Mouse (Mus musculus) embryonic facial prominence, embryonic 14.5 days (tissue): Measurements from ENCODE around the gene Dcp1b. TPM values are rescaled to one million over a fixed set of nuclear protein-coding genes. Genes with fewer than 3 reads are reported as not detected.

Source experiments
- ATAC-seq: fragments of 200-750 bp; cut with Nextera tagmentation; 2 replicates; pipeline ENCODE4 v1.8.0; 2017; ENCODE audit warnings: low read depth, moderate number of reproducible peaks, moderate TSS enrichment
- DNase-seq: peaks from one replicate; pipeline ENCODE4 v3.0.0-alpha.2; 2015; ENCODE audit warnings: low spot score
- H3K27ac ChIP-seq: fragments of 300-500 bp; sonication (generic); replicated peaks from 2 replicates; pipeline ENCODE4 v1.5.1; 2014; ENCODE audit warnings: low read depth, mild to moderate bottlenecking, low read length, moderate library complexity
- H3K27me3 ChIP-seq: fragments of 300-500 bp; sonication (generic); replicated peaks from 2 replicates; pipeline ENCODE4 v1.6.1; 2014; ENCODE audit warnings: low read length; ENCODE audit not compliant: control insufficient read depth, insufficient read depth
- H3K36me3 ChIP-seq: fragments of 300-500 bp; sonication (generic); 2 replicates; pipeline ENCODE4 v1.6.1; 2014; ENCODE audit warnings: low read length, mixed read lengths; ENCODE audit not compliant: control insufficient read depth, insufficient read depth
- H3K4me1 ChIP-seq: fragments of 300-500 bp; sonication (generic); 2 replicates; pipeline ENCODE4 v1.6.1; 2014; ENCODE audit warnings: antibody characterized with exemption, low read length; ENCODE audit not compliant: control insufficient read depth, insufficient read depth
- H3K4me2 ChIP-seq: fragments of 300-500 bp; sonication (generic); 2 replicates; pipeline ENCODE4 v1.6.1; 2014; ENCODE audit warnings: low read depth, mild to moderate bottlenecking, low read length, moderate library complexity, mixed read lengths
- H3K4me3 ChIP-seq: fragments of 300-500 bp; sonication (generic); 2 replicates; pipeline ENCODE4 v1.5.1; 2014; ENCODE audit warnings: low read depth, mild to moderate bottlenecking, low read length
- H3K9ac ChIP-seq: fragments of 300-500 bp; sonication (generic); 2 replicates; pipeline ENCODE4 v1.6.1; 2014; ENCODE audit warnings: low read depth, mild to moderate bottlenecking, low read length, moderate library complexity, mixed read lengths
- H3K9me3 ChIP-seq: fragments of 300-500 bp; sonication (generic); 2 replicates; pipeline ENCODE4 v1.6.1; 2016; ENCODE audit warnings: low read length; ENCODE audit not compliant: control insufficient read depth
- WGBS: fragments of 180-500 bp; shearing (Covaris S2); extraction: QIAGEN DNeasy Blood & Tissue Kit; methylation state at CpG from one replicate; pipeline ENCODE4 v1.1.7; 2014; 5-methylcytosine and 5-hydroxymethylcytosine counted together
- polyA plus RNA-seq: library from polyadenylated mRNA; unstranded; fragments of >200 nt; fragmentation: Nextera tagmentation; extraction: Ambion mirVana; gene quantifications from 2 replicates; pipeline ENCODE4 v1.2.1, GENCODE M21; 2014

The Dcp1b gene
- polyA plus RNA-seq, 1 experiment from 2014 or later = 5.9 TPM

GRCm38 (mm10) chr6:119228861-119229603, 54.0 kb downstream of the Dcp1b start:
- Histone ChIP-seq H3K27me3 (no peaks in the 10 kb centered on the region), H3K9me3 (no peaks in the 10 kb centered on the region), H3K4me2 (no peak overlapping the region), H3K4me1 (no peaks in the 10 kb centered on the region), H3K36me3 (no peaks in the 10 kb centered on the region), H3K4me3 (no peak overlapping the region), H3K9ac (no peak overlapping the region), H3K27ac (no peak overlapping the region)
- no peak for ATAC-seq
- 74% methylated on average over 11 of the region's 11 CpGs for WGBS
- no peak for DNase-seq

GRCm38 (mm10) chr6:119233066-119233465, 58.0 kb downstream of the Dcp1b start:
- Histone ChIP-seq H3K4me1 (no peaks in the 10 kb centered on the region), H3K36me3 (no peaks in the 10 kb centered on the region), H3K27me3 (no peaks in the 10 kb centered on the region), H3K9me3 (no peaks in the 10 kb centered on the region), H3K4me3 (no peak overlapping the region), H3K27ac (no peak overlapping the region), H3K4me2 (no peak overlapping the region), H3K9ac (no peak overlapping the region)
- 31% methylated on average over 3 of the region's 3 CpGs for WGBS
- peak; percentile 48 for DNase-seq
- ATAC-seq = no peak

DNA sequence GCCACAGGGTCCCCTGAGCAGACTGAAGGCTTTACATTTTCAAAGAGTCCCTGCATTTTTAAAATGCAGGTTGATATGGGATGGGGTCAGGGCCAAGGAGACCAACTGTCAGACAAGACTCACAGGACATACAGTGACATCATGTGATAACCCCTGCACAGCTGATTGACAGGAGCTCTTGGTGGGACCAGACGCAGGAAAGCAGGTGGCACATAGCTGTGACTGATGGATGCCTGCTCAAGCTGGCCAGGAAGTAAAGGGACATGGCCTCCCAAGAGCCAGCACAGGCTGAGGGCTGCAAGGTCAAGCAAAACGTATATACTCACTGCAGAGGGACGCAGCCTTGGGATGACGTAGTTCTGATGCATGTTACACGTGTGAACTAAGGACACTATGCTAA, 60.4 kb downstream of the Dcp1b start:
- no peak overlapping the region for H3K4me2 ChIP-seq
- no peaks in the 10 kb centered on the region for H3K36me3 ChIP-seq
- no peaks in the 10 kb centered on the region for H3K4me1 ChIP-seq
- no peak for DNase-seq
- ATAC-seq = no peak
- H3K9me3 ChIP-seq = no peaks in the 10 kb centered on the region
- 75% methylated on average over 5 of the region's 5 CpGs for WGBS
- no peak overlapping the region for H3K9ac ChIP-seq
- no peaks in the 10 kb centered on the region for H3K27me3 ChIP-seq
- no peak overlapping the region for H3K27ac ChIP-seq
- no peak overlapping the region for H3K4me3 ChIP-seq

DNA sequence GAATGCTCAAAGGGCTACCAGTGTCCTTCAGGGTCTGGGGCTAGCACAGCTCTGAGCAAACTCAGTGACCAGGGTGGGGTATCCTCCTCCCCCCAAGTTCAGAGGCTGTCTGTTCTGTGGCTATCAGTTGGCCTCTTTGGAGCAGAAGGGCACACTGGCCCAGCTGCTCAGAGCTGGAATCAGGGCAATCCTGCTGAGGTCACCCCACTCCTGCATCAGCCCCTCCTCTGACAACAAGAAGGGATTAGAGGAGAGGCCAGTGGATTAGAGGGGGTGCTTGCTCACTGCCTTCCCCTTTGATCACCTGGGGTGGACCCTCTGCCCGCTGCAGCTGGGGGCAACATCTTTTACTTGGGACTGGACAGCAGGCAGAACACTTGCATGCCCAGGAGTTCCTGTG, 61.2 kb downstream of the Dcp1b start, which contains the start of gene Cacna2d4:
Gene Cacna2d4, plus strand, starts transcription at position 286 of the 400 bp plus-strand sequence.
- H3K4me2 ChIP-seq = no peak within 1 kb of the TSS
- ATAC-seq = no peak
- WGBS = no CpG with 5 or more reads among the region's 1 CpGs
- no peak within 1 kb of the TSS for H3K9ac ChIP-seq
- DNase-seq = no peak
- no peaks in the 10 kb centered on the region for H3K36me3 ChIP-seq
- no peaks in the 10 kb centered on the region for H3K4me1 ChIP-seq
- no peak within 1 kb of the TSS for H3K4me3 ChIP-seq
- no peaks in the 10 kb centered on the region for H3K9me3 ChIP-seq
- H3K27me3 ChIP-seq = no peaks in the 10 kb centered on the region
- H3K27ac ChIP-seq = no peak within 1 kb of the TSS

- no peak overlapping the region for H3K27ac ChIP-seq
- peak; percentile 64; the same call in 1 of the 2 replicates for ATAC-seq
- 48% methylated on average over 8 of the region's 8 CpGs for WGBS
These were observed 62.5 kb downstream of the Dcp1b start for GRCm38 (mm10) chr6:119237427-119237989.

DNA sequence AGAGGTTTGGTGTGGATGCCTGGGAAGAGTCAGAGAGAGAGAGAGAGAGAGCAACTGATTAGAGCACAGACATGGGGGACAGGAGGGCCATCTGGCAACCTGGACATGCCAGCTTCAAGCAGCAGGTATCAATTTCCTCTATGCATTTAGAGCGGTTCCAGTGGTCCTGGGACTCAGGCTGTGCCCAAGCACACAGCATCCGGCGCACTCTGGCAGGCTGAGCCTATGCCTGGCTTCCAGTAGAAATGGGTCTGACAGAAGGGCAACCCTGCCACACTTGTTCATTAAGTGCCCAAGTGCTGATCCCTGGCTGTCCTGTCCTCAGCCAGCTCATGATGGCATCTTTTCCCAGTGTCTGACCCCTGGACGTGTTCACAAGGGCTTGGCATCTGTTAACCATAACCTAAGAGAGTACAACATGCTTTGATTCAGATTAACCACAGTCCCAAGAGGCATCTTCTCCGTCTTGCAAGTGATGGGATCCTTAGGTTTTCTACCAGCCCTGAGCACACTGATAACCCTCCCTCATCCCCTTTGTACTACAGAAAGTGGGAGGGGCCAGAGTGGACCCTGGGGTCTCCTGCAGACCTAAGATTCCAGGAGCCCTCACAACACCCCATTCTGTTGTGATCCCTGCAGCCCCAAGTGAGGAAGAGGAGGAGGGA, 64.4 kb downstream of the Dcp1b start:
- no peaks in the 10 kb centered on the region for H3K9me3 ChIP-seq
- no peaks in the 10 kb centered on the region for H3K27me3 ChIP-seq
- H3K4me1 ChIP-seq = no peaks in the 10 kb centered on the region
- H3K36me3 ChIP-seq = no peaks in the 10 kb centered on the region
- H3K4me3 ChIP-seq = no peak overlapping the region
- 74% methylated on average over 5 of the region's 5 CpGs for WGBS
- ATAC-seq = no peak
- H3K27ac ChIP-seq = no peak overlapping the region
- no peak for DNase-seq
- no peak overlapping the region for H3K4me2 ChIP-seq
- no peak overlapping the region for H3K9ac ChIP-seq

More at GRCm38 (mm10) chr6:119237427-119237989, 62.5 kb downstream of the Dcp1b start:
- Histone ChIP-seq H3K36me3 (no peaks in the 10 kb centered on the region), H3K4me1 (no peaks in the 10 kb centered on the region), H3K9ac (no peak overlapping the region), H3K4me2 (no peak overlapping the region), H3K27me3 (no peaks in the 10 kb centered on the region), H3K4me3 (no peak overlapping the region), H3K9me3 (no peaks in the 10 kb centered on the region)
- DNase-seq = peak; percentile 71

- Histone ChIP-seq H3K9me3 (no peaks in the 10 kb centered on the region), H3K4me2 (no peak overlapping the region), H3K36me3 (no peaks in the 10 kb centered on the region), H3K27me3 (no peaks in the 10 kb centered on the region), H3K27ac (no peak overlapping the region), H3K9ac (no peak overlapping the region), H3K4me3 (no peak overlapping the region), H3K4me1 (no peaks in the 10 kb centered on the region)
- 71% methylated on average over 7 of the region's 7 CpGs for WGBS
- no peak for DNase-seq
- ATAC-seq = no peak
These were observed 65.2 kb downstream of the Dcp1b start for GRCm38 (mm10) chr6:119240256-119240655.

DNA sequence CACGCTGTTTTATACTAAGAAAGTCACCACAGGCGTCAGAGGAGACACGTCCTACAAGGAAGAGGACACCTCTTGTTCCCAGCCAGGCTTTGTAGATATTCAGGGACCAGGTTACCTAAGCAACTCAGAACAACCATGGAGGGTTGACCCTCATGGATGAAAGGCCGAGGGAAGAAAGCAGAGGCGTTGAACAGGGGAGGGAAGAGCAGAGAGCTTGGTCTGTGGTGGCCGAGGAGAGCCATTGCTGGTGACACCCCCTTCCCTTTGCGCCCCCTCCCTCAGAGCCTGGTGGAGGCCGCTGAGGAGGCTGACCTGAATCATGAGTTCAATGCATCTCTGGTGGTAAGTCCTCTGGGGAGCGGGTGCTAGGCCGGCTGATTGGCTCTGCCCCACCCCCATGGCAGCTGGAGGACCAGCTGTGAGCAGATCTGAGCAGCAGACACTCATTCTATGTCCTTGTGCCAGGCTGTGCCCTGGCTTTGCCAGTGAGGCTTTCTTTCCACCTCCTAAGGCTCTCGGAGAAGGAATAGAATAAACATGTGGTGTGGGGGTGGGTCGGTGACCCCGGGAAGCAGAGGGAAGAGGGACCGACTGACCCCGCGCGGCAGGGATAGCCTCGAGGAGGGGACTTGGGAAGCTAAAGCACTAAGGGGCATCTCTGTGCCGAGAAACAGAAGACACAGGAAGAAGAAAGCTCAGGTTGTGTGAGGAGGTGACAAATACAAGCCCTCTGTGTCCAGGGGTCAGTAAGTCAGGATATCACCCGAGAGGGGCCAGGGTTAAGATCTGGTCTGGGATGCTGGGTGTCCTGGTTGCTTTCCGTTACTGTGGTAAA, 66.0 kb downstream of the Dcp1b start:
- 0 out of 2 replicates have a peak, but pooled peaks have one; percentile 53 for ATAC-seq
- Histone ChIP-seq H3K9ac (no peak overlapping the region), H3K36me3 (no peaks in the 10 kb centered on the region), H3K9me3 (peaks cover 3% of the 10 kb centered on the region), H3K27ac (no peak overlapping the region), H3K4me3 (no peak overlapping the region), H3K27me3 (no peaks in the 10 kb centered on the region), H3K4me1 (no peaks in the 10 kb centered on the region), H3K4me2 (no peak overlapping the region)
- WGBS = 36% methylated on average over 19 of the region's 21 CpGs
- no peak for DNase-seq
